Mouse (Mus musculus) right cerebral cortex, postnatal 10 days (tissue): ENCODE results near the gene Kif18a.
A peak's percentile ranks its signal among the peaks of the same experiment; 100 is the strongest.

Experiments
- DNase-seq, 2 experiments: peaks; one replicate each; pipeline ENCODE4 v3.0.0; 2021; ENCODE audit warnings: low spot score in 2 of 2

The Kif18a gene

DNA sequence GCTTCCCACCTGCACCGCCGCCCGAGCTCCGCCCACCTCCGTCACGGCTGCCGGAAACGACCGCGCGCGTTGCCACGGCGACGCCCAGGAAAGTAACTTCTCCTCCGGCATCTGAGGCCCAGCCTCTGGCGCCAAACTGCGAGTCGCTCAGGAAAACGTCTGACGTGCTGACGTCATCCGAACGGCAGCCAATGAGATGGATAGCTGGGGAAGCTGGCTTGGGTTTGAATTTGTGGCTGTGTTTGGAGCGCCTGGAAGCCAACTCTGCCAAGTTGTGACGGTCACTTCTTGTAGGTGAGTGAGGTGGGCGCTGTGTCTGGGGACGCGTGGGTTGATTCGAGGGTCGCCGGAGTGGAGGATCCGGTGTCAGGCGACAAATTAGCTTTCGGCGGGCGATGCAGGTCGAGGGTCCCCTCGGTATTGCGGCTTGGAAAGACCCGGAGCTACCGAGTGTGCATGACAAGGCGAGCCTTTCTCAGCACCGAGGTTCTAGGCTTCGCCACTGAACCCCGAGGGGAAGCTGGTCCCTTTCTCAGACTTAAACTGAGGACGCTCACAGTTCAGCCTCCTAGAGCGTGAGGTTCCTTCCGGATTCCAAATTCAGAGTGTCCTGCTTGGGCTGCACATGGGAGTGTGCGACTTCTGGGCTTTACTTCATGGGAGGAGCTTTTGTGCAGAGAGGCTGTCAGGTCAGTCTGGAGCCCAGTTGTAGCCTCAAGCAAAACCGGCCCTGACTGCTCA is at the start of gene Kif18a, which contains the start of gene Mettl15:
TSS of gene Kif18a (plus strand) at position 139 of the 741 bp plus-strand sequence.
TSS of gene Mettl15 (minus strand) at position 149 of the 741 bp plus-strand sequence.
- DNase-seq: peak; percentile 98 to 99

GRCm38 (mm10) chr2:109233876-109234275 is 46.7 kb upstream of the Kif18a start:
- no peak for DNase-seq

DNA sequence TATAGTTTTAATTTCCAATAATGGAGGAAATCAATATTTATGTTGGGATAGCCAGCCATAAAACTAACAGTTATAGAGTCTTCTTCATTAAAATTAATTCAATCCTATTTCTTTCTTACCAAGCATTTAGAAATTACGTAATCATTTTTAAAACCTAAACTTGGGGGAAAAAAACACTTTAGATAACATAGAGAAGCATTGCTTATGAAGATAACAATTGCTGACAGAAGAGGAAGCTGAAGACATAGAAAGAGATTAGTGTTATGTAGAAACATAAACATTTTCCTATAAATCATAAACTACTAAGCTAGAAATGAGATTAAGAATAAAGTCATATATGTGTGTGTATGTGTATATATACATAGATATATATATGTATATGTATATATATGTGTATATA is 44.8 kb upstream of the Kif18a start:
- no peak for DNase-seq

DNA sequence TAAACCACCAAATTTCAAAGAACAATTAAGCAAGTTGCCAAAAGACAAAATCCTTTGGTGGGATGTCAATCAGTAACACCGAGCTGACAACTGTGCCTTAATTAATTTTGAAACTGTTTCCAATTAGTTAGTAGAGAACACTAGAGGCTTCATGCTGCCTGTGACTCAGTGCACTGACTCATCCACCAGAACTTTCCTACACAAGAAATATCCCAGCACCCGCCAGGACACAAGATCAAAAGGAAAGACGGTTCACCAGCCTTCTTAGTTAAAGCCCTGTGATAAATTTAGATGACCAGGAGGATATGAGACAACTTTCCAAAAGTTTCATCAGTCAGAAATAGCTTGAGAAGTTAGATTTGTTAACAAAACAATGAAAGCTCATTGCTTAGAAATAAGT is 38.6 kb upstream of the Kif18a start:
- DNase-seq: no peak

DNA sequence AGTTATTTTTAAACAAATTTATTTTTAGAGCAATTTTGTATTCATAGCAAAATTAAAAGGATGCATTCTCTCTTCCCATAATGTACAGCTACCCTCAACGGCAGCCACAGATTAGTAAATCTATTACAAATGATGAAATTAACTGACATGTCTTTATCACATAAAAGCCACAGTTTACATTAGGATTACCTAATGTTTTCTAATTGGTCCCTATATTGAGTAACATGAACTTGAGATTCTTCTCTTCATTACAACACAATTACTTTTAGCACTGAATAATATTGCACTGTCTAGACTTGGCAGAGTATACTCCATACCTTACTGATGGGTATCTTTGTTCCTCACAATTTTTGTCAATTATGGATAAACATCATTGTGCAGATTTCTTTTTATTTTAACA is 17.8 kb upstream of the Kif18a start:
- no peak for DNase-seq

DNA sequence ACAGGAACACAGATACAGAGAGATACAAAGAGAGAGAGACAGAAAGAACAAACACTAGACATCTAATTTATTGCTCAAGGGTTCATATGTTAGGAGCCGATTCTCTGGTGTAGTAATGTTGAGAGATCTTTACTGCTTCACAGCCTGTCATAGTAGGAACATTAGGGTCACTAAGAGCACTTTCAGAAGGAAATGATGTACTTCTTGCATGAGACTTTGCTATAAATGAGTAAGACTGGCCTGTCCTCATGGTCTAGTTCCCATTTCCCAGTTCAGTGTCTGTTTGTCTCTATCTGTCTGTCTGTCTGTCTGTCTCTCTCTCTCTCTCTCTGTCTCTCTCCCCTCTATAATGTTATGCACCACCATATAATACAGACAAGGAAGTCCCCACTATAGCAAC is 7.4 kb upstream of the Kif18a start:
- DNase-seq: no peak

DNA sequence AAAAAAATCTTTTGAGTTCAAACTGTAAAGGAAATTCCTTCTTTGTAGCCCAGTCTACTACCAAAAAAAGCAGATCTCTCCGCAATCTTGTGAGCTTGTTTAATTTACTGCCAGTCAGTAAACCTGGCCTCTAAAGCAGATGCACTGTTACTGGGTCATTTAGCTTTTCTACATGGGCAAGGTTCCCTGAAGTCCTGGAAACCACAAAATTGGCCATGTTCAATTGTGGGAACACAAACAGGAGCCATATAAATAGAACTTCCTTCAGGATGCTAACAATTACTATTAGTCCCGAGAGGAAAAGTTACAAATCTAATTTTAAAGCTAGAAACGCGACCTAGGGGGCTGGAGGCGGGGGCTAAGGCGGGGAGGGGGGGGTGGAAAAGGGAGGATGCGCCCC is 2.9 kb upstream of the Kif18a start:
- no peak for DNase-seq

GRCm38 (mm10) chr2:109278036-109278435 is 2.5 kb upstream of the Kif18a start:
- DNase-seq: peak; percentile 38 to 42

- no peak for DNase-seq
Observed at GRCm38 (mm10) chr2:109280272-109280599, 302 bp upstream of the Kif18a start.

GRCm38 (mm10) chr2:109281341-109281690 is 778 bp downstream of the Kif18a start:
- DNase-seq: no peak

- DNase-seq: no peak
Observed at GRCm38 (mm10) chr2:109284121-109284520, 3.6 kb downstream of the Kif18a start.

GRCm38 (mm10) chr2:109289327-109289726 is 8.8 kb downstream of the Kif18a start:
- no peak for DNase-seq

- no peak for DNase-seq
Observed at GRCm38 (mm10) chr2:109296264-109296663, 15.7 kb downstream of the Kif18a start.

- no peak for DNase-seq
Observed at GRCm38 (mm10) chr2:109298160-109298559, 17.6 kb downstream of the Kif18a start.

- no peak for DNase-seq
Observed at GRCm38 (mm10) chr2:109302234-109302633, 21.7 kb downstream of the Kif18a start.

GRCm38 (mm10) chr2:109303638-109304037 is 23.1 kb downstream of the Kif18a start:
- no peak for DNase-seq

DNA sequence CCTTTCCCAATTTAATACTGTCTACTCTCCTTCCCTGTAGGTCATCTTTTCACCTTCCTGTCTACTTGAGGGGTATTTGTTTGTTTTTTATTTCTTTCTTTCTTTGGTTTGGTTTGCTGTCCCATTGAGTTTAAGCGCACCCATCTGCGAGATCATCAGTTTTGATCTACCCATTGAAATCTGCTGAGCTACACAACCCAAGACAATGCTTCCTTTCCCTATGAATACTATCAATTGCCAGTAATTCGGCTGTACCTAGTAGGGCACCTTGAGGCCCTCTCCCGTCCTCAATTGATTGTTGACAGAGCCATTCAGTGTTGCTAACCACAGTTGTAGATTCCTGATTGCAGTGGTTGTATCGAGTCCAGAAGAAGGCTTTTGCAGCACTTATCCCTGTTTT is 30.8 kb downstream of the Kif18a start:
- no peak for DNase-seq

DNA sequence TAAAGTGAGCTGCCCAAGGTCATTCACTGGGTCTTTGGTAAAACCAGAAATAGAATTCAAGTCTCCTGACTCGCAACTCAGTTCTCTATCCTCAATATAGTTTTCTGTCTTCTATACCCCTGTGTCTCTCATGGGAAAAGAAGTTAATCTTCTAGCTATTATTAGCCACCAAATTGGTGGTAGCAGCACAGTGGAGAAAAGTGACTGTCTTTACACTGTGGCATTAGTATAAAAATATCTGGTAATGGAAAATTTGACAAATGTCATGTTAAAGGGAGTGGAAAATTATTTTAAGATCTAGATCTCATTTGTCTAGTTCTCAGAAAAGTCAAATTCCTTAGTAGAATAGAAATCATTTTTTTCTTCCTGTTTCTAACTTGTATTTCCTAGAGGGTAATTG is 51.3 kb downstream of the Kif18a start:
- DNase-seq: no peak

DNA sequence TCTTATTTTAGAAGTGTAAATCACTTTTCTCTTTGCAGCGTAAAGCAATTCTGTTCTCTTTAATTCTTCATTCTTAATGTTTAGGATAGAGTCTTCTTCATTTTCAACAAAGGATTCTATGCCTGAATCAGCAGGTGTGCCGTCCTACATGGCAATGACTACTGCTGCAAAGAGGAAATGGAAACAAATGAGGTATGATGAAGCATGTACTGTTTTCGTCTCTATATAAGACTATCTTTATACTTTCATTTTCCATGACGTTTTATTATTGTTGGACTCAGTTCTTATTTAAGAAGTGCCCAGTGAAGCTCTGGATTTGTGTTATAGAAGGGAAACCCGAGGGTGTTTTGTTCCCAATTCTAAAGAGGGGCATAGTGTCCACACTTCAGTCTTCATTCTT is 53.7 kb downstream of the Kif18a start:
- no peak for DNase-seq

GRCm38 (mm10) chr2:109335765-109336164 is 55.2 kb downstream of the Kif18a start:
- DNase-seq: no peak

DNA sequence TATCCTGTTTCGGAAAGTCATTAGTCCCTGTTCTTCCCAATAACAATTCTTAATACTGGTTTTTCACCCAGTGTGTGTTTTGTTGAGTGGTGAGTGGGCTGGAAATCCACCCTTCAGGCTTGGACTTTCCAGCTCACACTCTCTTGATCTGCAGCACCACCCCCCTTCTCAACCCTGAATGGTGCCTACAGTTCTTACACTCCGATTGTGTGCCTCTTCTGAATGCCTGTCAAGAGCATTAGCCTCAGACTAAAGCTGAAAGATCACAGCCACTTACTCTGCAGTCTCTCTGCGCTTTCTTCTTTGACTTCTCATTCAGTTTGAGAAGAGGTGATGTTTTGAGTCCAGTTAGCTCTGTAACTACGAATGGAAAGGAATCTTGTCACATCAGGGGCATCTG is 64.8 kb downstream of the Kif18a start:
- DNase-seq: no peak

DNA sequence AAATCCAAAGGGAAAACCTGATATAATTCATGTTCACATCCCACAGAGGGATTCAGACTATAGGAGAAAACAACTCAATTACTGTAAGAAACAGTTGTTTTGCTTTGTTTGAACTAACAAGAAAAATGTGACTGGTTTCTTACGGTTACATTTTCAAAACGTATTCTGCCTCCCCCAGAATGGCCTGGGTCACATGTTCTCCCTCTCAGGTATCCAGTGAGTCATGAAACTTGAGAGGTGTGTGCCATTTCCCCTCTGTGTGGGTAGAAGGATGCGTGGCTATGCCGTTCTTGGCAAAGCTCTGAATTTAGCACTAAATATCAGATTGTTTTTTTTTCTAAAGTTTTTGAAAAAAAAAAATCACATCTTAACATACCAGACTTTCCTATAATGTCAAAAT is 68.2 kb downstream of the Kif18a start:
- DNase-seq: no peak

GRCm38 (mm10) chr2:109358456-109359141 is 78.1 kb downstream of the Kif18a start:
- no peak for DNase-seq

DNA sequence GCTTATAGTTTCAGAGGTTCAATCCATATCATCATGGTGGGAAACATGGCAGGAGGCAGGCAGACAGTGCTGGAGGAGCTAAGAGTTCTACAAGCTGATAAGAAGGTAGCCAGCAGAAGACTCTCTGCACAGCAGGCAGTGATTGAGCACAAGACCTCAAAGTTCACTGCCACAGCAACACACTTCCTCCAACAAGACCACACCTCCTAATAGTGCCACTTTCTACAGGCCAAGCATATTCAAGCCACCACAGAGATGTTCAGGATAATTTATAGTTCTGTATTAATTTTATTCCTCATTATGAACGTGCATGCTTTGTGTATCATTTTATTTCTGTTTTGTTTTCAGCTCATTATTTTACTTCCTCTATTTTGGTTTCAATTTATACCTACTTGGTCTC is 85.4 kb downstream of the Kif18a start:
- no peak for DNase-seq
